Mouse (Mus musculus) hematopoietic multipotent progenitor cell, adult 10-12 weeks (in vitro differentiated cells): ENCODE results near the gene Olfr412. TPM values are rescaled to one million over a fixed set of nuclear protein-coding genes. Genes with fewer than 3 reads are reported as not detected.

Source experiments
- polyA plus RNA-seq: library from polyadenylated mRNA; stranded (reverse); fragments of >175 nt; gene quantifications from 2 replicates; pipeline ENCODE4 v1.2.3, GENCODE M21; 2012; ENCODE audit warnings: low replicate concordance

The Olfr412 gene
- not detected in 2 replicates for polyA plus RNA-seq

DNA sequence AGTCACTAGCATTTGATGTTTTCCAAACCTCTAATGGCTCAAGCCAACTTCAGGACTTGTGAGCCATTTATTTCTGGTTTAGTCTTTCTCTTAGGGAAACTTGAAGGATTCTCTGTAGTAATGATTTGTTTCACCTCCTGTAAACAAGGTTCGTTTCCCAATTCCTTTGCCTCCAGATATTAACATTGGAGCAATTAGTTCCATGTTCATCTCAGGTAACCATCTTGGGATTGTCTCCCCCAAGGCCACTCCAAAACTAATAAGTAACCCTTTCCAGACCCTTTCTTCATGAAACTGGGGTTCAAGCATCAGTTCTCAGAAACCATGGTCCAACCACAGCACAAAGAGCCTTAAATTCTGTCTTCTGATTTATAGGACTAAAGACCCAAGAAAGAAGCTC lies at the start of gene Olfr412:
TSS of gene Olfr412 (plus strand) at position 301 of the 400 bp plus-strand sequence.

DNA sequence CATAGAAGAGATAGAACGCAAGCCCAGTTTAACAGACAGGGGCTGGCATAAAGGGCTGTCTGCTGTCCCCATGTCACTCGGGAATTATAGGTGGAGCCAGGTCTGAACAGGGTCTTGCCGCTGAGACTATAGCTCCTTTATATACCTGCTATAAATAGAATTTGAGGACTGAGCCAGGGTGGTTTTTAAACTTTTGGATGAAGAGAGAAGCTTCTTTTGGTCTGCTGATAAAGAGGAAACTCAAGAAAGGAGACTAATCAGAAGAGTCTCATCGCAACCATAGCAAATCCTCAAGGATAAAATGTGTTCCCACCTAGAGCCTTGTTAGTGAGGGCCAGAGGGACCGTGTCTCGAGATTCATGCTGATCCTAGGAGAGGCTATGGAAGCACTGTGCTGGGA lies 23.9 kb upstream of the Olfr412 start, which contains the start of gene Olfr410:
TSS of gene Olfr410 (minus strand) at position 101 of the 400 bp plus-strand sequence.

DNA sequence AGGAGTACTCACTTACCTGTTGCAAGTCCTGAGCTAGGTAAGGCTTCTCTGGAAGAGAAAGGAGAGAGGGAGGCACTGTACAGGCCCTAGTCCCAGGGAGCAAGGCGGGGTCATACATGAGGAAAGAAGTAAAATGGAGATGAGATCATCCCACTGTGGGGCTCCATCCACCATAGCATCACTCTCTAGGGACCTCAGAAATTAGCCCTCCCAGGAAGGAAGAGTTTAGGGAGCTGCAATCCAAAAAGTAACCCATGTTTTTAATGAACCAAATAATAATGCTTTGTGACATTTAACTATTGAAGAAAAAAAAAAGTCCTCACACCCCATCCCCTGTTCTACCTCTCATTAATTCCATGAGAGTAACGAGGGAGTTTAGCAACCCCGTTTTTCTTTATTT lies 9.3 kb upstream of the Olfr412 start, which contains the start of gene Olfr411:
TSS of gene Olfr411 (minus strand) at position 101 of the 400 bp plus-strand sequence.

Other genes starting within 250 kb of the Olfr412 start
- not detected in 2 replicates for gene Olfr401, start 248.4 kb upstream of the Olfr412 start, polyA plus RNA-seq
- gene Olfr402, start 208.5 kb upstream of the Olfr412 start, polyA plus RNA-seq = not detected in 2 replicates
- 0.04 TPM in 1 of 2 replicates, not detected in the other for gene Olfr403, start 175.8 kb upstream of the Olfr412 start, polyA plus RNA-seq
- not detected in 2 replicates for gene Olfr43, start 150.7 kb upstream of the Olfr412 start, polyA plus RNA-seq
- not detected in 2 replicates for gene Olfr406, start 102.3 kb upstream of the Olfr412 start, polyA plus RNA-seq
- gene Olfr59, start 78.3 kb upstream of the Olfr412 start, polyA plus RNA-seq = not detected in 2 replicates
- not detected in 2 replicates for gene Olfr410, start 24.0 kb upstream of the Olfr412 start, polyA plus RNA-seq
- gene Olfr411, start 9.4 kb upstream of the Olfr412 start, polyA plus RNA-seq = not detected in 2 replicates
- 13.6 and 44.1 TPM in 2 replicates for gene Rap1gap2, start 248.8 kb downstream of the Olfr412 start, polyA plus RNA-seq